Mouse (Mus musculus) intestine, embryonic 14.5 days (tissue): ENCODE data around the gene Gm42791. TPM values are rescaled to one million over a fixed set of nuclear protein-coding genes. Genes with fewer than 3 reads are reported as not detected.

Source experiments
- ATAC-seq: fragments of 200-750 bp; cut with Nextera tagmentation; replicated peaks from 2 replicates; pipeline ENCODE4 v1.8.0; 2017; ENCODE audit warnings: low read depth, moderate number of reproducible peaks, moderate TSS enrichment, moderate library complexity; ENCODE audit not compliant: low FRiP score, low TSS enrichment
- DNase-seq: peaks from one replicate; pipeline ENCODE4 v3.0.0-alpha.2; 2018; ENCODE audit warnings: low spot score
- H3K27ac ChIP-seq: fragments of 300-500 bp; sonication (generic); 2 replicates; pipeline ENCODE4 v1.5.1; 2014; ENCODE audit warnings: low read depth, mild to moderate bottlenecking, control low read depth
- H3K27me3 ChIP-seq: fragments of 300-500 bp; sonication (generic); replicated peaks from 2 replicates; pipeline ENCODE4 v1.6.1; 2014; ENCODE audit warnings: low read length, control low read depth; ENCODE audit not compliant: control insufficient read depth, insufficient read depth
- H3K36me3 ChIP-seq: fragments of 300-500 bp; sonication (generic); 2 replicates; pipeline ENCODE4 v1.6.1; 2014; ENCODE audit warnings: low read length, control low read depth; ENCODE audit not compliant: control insufficient read depth, insufficient read depth
- H3K4me1 ChIP-seq: fragments of 300-500 bp; sonication (generic); replicated peaks from 2 replicates; pipeline ENCODE4 v1.6.1; 2014; ENCODE audit warnings: low read length, control low read depth, mixed read lengths; ENCODE audit not compliant: control insufficient read depth, insufficient read depth
- H3K4me2 ChIP-seq: fragments of 300-500 bp; sonication (generic); 2 replicates; pipeline ENCODE4 v1.6.1; 2014; ENCODE audit warnings: low read length
- H3K4me3 ChIP-seq: fragments of 300-500 bp; sonication (generic); 2 replicates; pipeline ENCODE4 v1.5.1; 2014; ENCODE audit warnings: low read depth, low read length, control low read depth, mixed read lengths
- H3K9ac ChIP-seq: fragments of 300-500 bp; sonication (generic); 2 replicates; pipeline ENCODE4 v1.6.1; 2014; ENCODE audit warnings: mild to moderate bottlenecking, low read length
- H3K9me3 ChIP-seq: fragments of 300-500 bp; sonication (generic); 2 replicates; pipeline ENCODE4 v1.6.1; 2016; ENCODE audit warnings: low read length, control low read depth; ENCODE audit not compliant: control insufficient read depth
- WGBS: fragments of 180-500 bp; shearing (Covaris S2); extraction: QIAGEN DNeasy Blood & Tissue Kit; methylation state at CpG from one replicate; pipeline ENCODE4 v1.1.7; 2014; 5-methylcytosine and 5-hydroxymethylcytosine counted together
- polyA plus RNA-seq: library from polyadenylated mRNA; unstranded; fragments of >200 nt; fragmentation: Nextera tagmentation; extraction: Ambion mirVana; gene quantifications from 2 replicates; pipeline ENCODE4 v1.2.1, GENCODE M21; 2014

Gm42791 gene
- polyA plus RNA-seq, 1 experiment from 2014 or later, result 2.2 TPM

DNA sequence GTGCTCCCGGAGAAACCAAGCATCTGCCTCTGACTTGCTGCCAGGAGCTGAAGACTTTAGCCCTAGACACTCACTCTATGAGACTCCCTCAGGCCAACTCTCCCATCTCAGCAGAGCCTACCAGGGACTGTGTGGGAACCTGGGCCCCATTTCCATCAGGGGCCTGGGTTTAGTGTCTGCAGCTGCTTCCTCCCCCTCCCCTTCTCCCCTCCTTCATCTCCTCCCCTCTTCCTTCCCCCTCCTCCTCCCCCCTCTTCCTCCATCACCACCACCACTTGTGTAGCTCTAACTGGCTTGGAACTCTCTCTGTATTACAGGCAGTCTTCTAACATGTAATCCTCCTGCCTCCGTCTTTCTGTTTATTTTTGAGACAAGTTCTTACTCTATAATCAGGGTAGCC, 35.2 kb upstream of the Gm42791 start:
- Histone ChIP-seq H3K4me3 (no peak overlapping the region), H3K36me3 (no peaks in the 10 kb centered on the region), H3K4me2 (no peak overlapping the region), H3K27ac (no peak overlapping the region), H3K9me3 (0 out of 2 replicates have a peak, but pooled peaks cover 3% of the 10 kb centered on the region), H3K9ac (no peak overlapping the region), H3K27me3 (no peaks in the 10 kb centered on the region), H3K4me1 (peaks cover 14% of the 10 kb centered on the region)
- no peak for DNase-seq
- WGBS, result 55% methylated on average over 2 of the region's 2 CpGs
- no peak for ATAC-seq

DNA sequence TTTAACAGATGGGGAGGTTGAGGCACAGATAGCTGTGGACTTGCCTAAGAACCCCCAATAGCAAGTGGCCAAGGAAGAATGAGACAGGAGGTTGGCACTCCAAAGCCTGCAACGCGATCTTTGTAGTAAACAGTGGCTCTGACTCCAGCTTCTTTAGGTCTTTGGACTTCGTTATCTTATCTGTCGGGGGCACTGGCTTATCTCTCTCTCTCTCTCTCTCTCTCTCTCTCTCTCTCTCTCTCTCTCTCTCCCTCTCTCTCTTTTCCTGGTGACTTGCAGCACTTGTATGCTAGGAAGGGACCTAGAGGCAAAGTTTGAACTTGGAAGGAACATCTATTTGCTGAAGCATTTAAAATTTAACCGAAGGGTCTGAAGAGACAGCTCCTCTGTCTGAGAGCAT, 33.4 kb upstream of the Gm42791 start:
- Histone ChIP-seq H3K36me3 (no peaks in the 10 kb centered on the region), H3K4me2 (no peak overlapping the region), H3K27ac (no peak overlapping the region), H3K9ac (no peak overlapping the region), H3K27me3 (no peaks in the 10 kb centered on the region), H3K9me3 (0 out of 2 replicates have a peak, but pooled peaks cover 3% of the 10 kb centered on the region), H3K4me1 (peaks cover 14% of the 10 kb centered on the region), H3K4me3 (no peak overlapping the region)
- DNase-seq (no peak), ATAC-seq (no peak)
- 44% methylated on average over 5 of the region's 5 CpGs for WGBS

DNA sequence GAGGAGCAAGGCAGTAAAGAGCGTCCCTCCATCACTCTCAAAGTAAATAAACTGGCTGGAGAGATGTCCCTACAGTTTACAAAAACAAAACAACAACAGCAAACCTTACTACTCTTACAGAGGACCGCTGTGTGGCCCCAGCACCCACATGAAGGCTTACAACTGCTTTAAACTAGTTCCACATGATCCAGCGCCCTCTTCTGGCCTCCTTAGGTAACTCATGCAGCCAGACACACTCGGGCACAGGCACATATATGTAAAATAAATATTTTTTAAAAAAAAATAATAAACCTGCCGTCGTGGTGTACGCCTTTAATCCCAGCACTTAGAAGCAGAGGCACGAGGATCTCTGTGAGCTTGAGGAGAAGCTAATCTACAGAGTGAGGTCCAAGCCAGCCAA, 32.4 kb upstream of the Gm42791 start:
- WGBS, result 75% methylated on average over 8 of the region's 8 CpGs
- peaks cover 14% of the 10 kb centered on the region for H3K4me1 ChIP-seq
- H3K9ac ChIP-seq, result no peak overlapping the region
- DNase-seq (no peak), ATAC-seq (no peak)
- H3K36me3 ChIP-seq, result no peaks in the 10 kb centered on the region
- no peak overlapping the region for H3K4me2 ChIP-seq
- 0 out of 2 replicates have a peak, but pooled peaks cover 3% of the 10 kb centered on the region for H3K9me3 ChIP-seq
- no peaks in the 10 kb centered on the region for H3K27me3 ChIP-seq
- no peak overlapping the region for H3K4me3 ChIP-seq
- H3K27ac ChIP-seq, result no peak overlapping the region

DNA sequence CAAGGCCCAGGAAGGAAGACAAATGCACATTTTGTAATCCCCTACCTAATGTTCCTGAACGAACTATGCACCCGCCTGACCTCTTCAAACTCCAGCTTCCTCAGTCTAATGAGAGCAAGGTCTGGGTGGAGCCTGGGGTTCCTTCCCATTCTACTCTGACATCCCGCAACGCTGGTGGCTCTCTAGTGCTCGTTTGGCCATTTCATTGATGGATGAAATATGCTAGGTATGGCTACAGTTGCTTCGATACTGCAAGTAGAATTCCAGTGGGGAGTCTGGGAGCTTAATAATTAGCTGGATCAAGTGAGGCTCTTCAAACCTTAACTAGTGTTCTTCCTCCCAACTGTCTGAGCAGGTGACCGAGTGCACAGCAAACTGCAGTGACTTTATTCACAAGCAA, 26.2 kb upstream of the Gm42791 start:
- no peaks in the 10 kb centered on the region for H3K36me3 ChIP-seq
- 0 out of 2 replicates have a peak, but pooled peaks cover 4% of the 10 kb centered on the region for H3K4me1 ChIP-seq
- no peak for DNase-seq
- WGBS, result 42% methylated on average over 7 of the region's 7 CpGs
- H3K4me3 ChIP-seq, result no peak overlapping the region
- H3K9me3 ChIP-seq, result no peaks in the 10 kb centered on the region
- no peak for ATAC-seq
- no peak overlapping the region for H3K4me2 ChIP-seq
- H3K27ac ChIP-seq, result no peak overlapping the region
- H3K27me3 ChIP-seq, result no peaks in the 10 kb centered on the region
- H3K9ac ChIP-seq, result no peak overlapping the region

DNA sequence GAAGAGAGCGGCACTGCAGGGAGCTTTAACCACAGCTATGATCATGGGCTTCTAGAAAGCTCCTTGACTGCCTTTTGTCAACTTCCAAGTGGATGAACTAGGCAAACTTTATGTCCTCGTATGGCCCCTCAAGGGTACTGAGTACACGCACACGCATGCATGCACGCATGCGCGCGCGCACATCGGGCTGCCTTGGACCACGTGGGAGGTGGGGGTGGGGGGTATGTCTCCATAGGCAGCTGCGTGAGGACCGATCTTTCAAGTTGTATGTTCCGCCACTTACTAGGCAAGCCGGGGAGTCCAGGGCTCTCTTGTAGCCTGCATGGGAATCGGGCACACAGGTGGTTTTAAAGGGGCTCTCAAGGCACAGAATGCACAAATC, 25.7 kb upstream of the Gm42791 start:
- Histone ChIP-seq H3K9me3 (no peaks in the 10 kb centered on the region), H3K27me3 (no peaks in the 10 kb centered on the region), H3K4me2 (no peak overlapping the region), H3K36me3 (no peaks in the 10 kb centered on the region), H3K4me3 (no peak overlapping the region), H3K4me1 (0 out of 2 replicates have a peak, but pooled peaks cover 7% of the 10 kb centered on the region), H3K9ac (no peak overlapping the region), H3K27ac (no peak overlapping the region)
- DNase-seq, result no peak
- no peak for ATAC-seq
- 74% methylated on average over 16 of the region's 16 CpGs for WGBS

DNA sequence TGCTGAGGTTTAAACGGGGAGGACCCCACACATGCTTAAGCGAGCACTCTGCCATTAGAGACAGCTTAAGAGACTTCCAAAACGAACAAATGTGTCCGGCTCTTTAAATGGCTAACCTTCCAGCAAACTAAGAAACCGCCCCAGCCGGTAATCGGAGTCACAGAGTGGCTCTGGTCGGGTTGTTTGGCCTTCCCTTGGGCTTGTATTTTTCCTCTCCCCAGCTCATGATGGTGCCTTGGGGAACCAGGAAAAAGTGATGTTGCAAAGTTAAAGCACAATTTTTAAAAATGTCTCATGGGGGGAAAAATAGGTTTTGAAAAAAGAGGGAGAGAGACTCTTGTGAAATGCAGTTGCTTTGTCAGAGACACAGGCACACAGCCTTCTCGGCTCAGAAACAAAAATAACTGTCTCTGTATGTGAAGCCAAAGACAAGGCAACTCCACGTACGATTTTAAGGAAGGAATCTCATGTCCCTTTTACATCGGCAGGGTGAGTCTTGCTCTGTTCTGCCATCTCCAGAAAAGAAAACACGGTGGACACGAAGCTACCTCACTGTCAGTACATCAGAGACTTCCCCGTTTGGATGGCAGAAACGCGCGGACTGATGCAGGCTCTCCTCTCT, 25.2 kb upstream of the Gm42791 start:
- no peak overlapping the region for H3K9ac ChIP-seq
- 48% methylated on average over 18 of the region's 18 CpGs for WGBS
- ATAC-seq, result no peak
- no peaks in the 10 kb centered on the region for H3K9me3 ChIP-seq
- no peak overlapping the region for H3K27ac ChIP-seq
- H3K4me3 ChIP-seq, result no peak overlapping the region
- no peaks in the 10 kb centered on the region for H3K27me3 ChIP-seq
- H3K4me1 ChIP-seq, result 0 out of 2 replicates have a peak, but pooled peaks cover 7% of the 10 kb centered on the region
- H3K36me3 ChIP-seq, result no peaks in the 10 kb centered on the region
- no peak for DNase-seq
- H3K4me2 ChIP-seq, result no peak overlapping the region

DNA sequence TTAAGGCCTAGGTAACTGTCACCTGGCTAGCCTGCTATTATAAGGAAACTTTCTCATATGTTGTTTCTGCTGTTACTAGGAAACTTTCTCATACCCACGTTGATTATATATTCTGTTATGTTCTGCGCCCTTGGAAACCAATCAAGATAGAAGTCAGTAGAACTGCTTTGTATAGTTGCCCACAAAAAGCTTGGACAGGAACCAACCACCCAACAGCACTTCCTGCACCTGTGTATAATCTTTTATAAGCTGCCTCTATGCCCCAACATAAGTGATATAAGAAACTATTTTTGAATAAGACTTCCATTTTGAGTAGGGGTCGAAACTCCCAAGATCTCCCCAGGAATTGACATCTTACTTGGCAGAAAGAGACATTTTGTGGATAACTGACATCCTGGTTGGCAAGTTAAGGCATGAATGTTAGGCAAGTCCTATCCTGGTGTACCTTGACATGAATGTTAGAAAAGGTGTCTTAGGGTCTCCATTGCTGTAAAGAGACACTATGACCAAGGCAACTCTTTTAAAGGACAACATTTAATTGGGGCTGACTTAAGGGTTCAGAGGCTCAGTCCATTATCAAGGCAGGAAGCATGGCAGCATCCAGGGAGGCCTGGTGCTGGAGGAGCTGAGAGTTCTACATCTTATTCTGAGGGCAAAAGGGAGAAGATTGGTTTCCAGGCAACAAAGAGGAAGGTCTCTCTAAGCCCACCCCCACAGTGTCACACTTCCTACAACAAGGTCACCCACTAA, 22.9 kb upstream of the Gm42791 start:
- Histone ChIP-seq H3K9me3 (no peaks in the 10 kb centered on the region), H3K9ac (no peak overlapping the region), H3K36me3 (no peaks in the 10 kb centered on the region), H3K4me2 (no peak overlapping the region), H3K27me3 (no peaks in the 10 kb centered on the region), H3K4me3 (no peak overlapping the region), H3K4me1 (peaks cover 13% of the 10 kb centered on the region; the same call in 1 of the 2 replicates), H3K27ac (no peak overlapping the region)
- 88% methylated on average over 3 of the region's 3 CpGs for WGBS
- ATAC-seq, result no peak
- DNase-seq, result no peak

DNA sequence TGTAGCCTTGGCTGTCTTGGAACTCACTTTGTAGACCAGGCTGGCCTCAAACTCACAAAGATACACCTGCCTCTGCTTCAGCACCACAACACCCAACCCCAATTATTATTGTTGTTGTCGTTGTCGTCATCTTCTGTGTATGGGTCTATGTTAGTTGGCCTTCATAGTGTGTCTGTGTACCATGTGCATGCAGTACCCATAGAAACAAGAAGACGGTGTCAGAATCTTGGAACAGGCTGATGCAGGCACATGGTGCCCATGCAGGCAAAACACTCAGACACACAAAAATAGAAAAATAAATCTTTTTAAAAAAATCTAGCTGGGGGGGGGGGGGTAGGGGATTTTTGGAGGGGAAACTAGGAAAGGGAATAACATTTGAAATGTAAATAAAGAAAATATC, 22.2 kb upstream of the Gm42791 start:
- Histone ChIP-seq H3K4me2 (no peak overlapping the region), H3K36me3 (no peaks in the 10 kb centered on the region), H3K27ac (no peak overlapping the region), H3K9ac (no peak overlapping the region), H3K9me3 (no peaks in the 10 kb centered on the region), H3K4me1 (peaks cover 13% of the 10 kb centered on the region; the same call in 1 of the 2 replicates), H3K27me3 (no peaks in the 10 kb centered on the region), H3K4me3 (no peak overlapping the region)
- 96% methylated on average over 3 of the region's 3 CpGs for WGBS
- ATAC-seq (no peak), DNase-seq (no peak)
